Mouse (Mus musculus) hindbrain, postnatal 0 days (tissue): Measurements from ENCODE around the gene Nrxn1. TPM values are rescaled to one million over a fixed set of nuclear protein-coding genes. Genes with fewer than 3 reads are reported as not detected.

Experiments
- ATAC-seq: fragments of 200-750 bp; cut with Nextera tagmentation; 2 replicates; pipeline ENCODE4 v1.8.0; 2017; ENCODE audit warnings: mild to moderate bottlenecking, moderate TSS enrichment, moderate library complexity
- DNase-seq: peaks from one replicate; pipeline ENCODE4 v3.0.0-alpha.2; 2015; ENCODE audit warnings: low spot score
- H3K27ac ChIP-seq: fragments of 300-500 bp; sonication (generic); 2 replicates; pipeline ENCODE4 v1.5.1; 2014; ENCODE audit warnings: mild to moderate bottlenecking
- H3K27me3 ChIP-seq: fragments of 300-500 bp; sonication (generic); 2 replicates; pipeline ENCODE4 v1.6.1; 2014; ENCODE audit warnings: low read length, mixed read lengths; ENCODE audit not compliant: insufficient read depth
- H3K36me3 ChIP-seq: fragments of 300-500 bp; sonication (generic); 2 replicates; pipeline ENCODE4 v1.6.1; 2014; ENCODE audit warnings: low read length, mixed read lengths; ENCODE audit not compliant: insufficient read depth
- H3K4me1 ChIP-seq: fragments of 300-500 bp; sonication (generic); 2 replicates; pipeline ENCODE4 v1.6.1; 2014; ENCODE audit warnings: antibody characterized with exemption, low read length, mixed read lengths; ENCODE audit not compliant: insufficient read depth
- H3K4me2 ChIP-seq: fragments of 300-500 bp; sonication (generic); 2 replicates; pipeline ENCODE4 v1.6.1; 2014; ENCODE audit warnings: low read depth, mild to moderate bottlenecking, low read length, moderate library complexity, mixed read lengths
- H3K4me3 ChIP-seq: fragments of 300-500 bp; sonication (generic); 2 replicates; pipeline ENCODE4 v1.5.1; 2014; ENCODE audit warnings: low read length
- H3K9ac ChIP-seq: fragments of 300-500 bp; sonication (generic); replicated peaks from 2 replicates; pipeline ENCODE4 v1.6.1; 2014; ENCODE audit warnings: mild to moderate bottlenecking, low read length, moderate library complexity, mixed read lengths
- H3K9me3 ChIP-seq: fragments of 300-500 bp; sonication (generic); 2 replicates; pipeline ENCODE4 v1.6.1; 2016; ENCODE audit warnings: low read length, mixed read lengths
- CTCF ChIP-seq: IDR thresholded peaks from 2 replicates; pipeline ENCODE4 v1.5.1; 2016; ENCODE audit warnings: antibody characterized with exemption, control low read depth, low read depth
- WGBS: fragments of 180-500 bp; shearing (Covaris S2); extraction: QIAGEN DNeasy Blood & Tissue Kit; methylation state at CpG from one replicate; pipeline ENCODE4 v1.1.7; 2014; 5-methylcytosine and 5-hydroxymethylcytosine counted together
- polyA plus RNA-seq: library from polyadenylated mRNA; unstranded; fragments of >200 nt; fragmentation: Nextera tagmentation; extraction: Ambion mirVana; gene quantifications from 2 replicates; pipeline ENCODE4 v1.2.1, GENCODE M21; 2015
- total RNA-seq: library from RNA; depleted of rRNA; stranded (reverse); fragments of >200 nt; gene quantifications from 2 replicates; pipeline ENCODE4 v1.2.3, GENCODE M21; 2014

Gene Nrxn1
- total and polyA plus RNA-seq, 2 experiments from 2014 or later = 217 to 487 TPM

GRCm38 (mm10) chr17:90912341-90912740 is 180.5 kb downstream of the Nrxn1 start:
- Histone ChIP-seq H3K27ac (no peak overlapping the region), H3K9me3 (no peaks in the 10 kb centered on the region), H3K36me3 (no peaks in the 10 kb centered on the region), H3K4me2 (no peak overlapping the region), H3K27me3 (no peaks in the 10 kb centered on the region), H3K4me1 (no peaks in the 10 kb centered on the region), H3K9ac (no peak overlapping the region), H3K4me3 (no peak overlapping the region)
- no peak for ATAC-seq
- TF ChIP-seq CTCF = no peak
- DNase-seq = no peak

- ATAC-seq = no peak
- 59% methylated on average over 6 of the region's 6 CpGs for WGBS
Observed at GRCm38 (mm10) chr17:90906118-90907093, 186.5 kb downstream of the Nrxn1 start.

GRCm38 (mm10) chr17:90905143-90905542 is 187.7 kb downstream of the Nrxn1 start:
- Histone ChIP-seq H3K27ac (no peak overlapping the region), H3K36me3 (no peaks in the 10 kb centered on the region), H3K4me2 (no peak overlapping the region), H3K4me3 (no peak overlapping the region), H3K4me1 (no peaks in the 10 kb centered on the region), H3K9me3 (no peaks in the 10 kb centered on the region), H3K9ac (no peak overlapping the region), H3K27me3 (no peaks in the 10 kb centered on the region)
- TF ChIP-seq CTCF = no peak
- no peak for DNase-seq
- 74% methylated on average over 5 of the region's 5 CpGs for WGBS
- ATAC-seq = no peak

More at GRCm38 (mm10) chr17:90906118-90907093, 186.5 kb downstream of the Nrxn1 start:
- DNase-seq = no peak
- no peak for TF ChIP-seq CTCF
- H3K4me2 ChIP-seq = no peak overlapping the region
- H3K36me3 ChIP-seq = no peaks in the 10 kb centered on the region
- no peak overlapping the region for H3K9ac ChIP-seq
- no peaks in the 10 kb centered on the region for H3K9me3 ChIP-seq
- H3K4me1 ChIP-seq = no peaks in the 10 kb centered on the region
- no peak overlapping the region for H3K4me3 ChIP-seq
- no peak overlapping the region for H3K27ac ChIP-seq
- H3K27me3 ChIP-seq = no peaks in the 10 kb centered on the region

GRCm38 (mm10) chr17:90892327-90893259 is 200.3 kb downstream of the Nrxn1 start:
- no peak overlapping the region for H3K4me3 ChIP-seq

GRCm38 (mm10) chr17:90891711-90892110 is 201.2 kb downstream of the Nrxn1 start:
- Histone ChIP-seq H3K4me3 (no peak overlapping the region), H3K4me1 (peaks cover 4% of the 10 kb centered on the region; the same call in 1 of the 2 replicates), H3K4me2 (no peak overlapping the region), H3K27ac (peak overlapping the region; percentile 22; the same call in 1 of the 2 replicates), H3K9me3 (no peaks in the 10 kb centered on the region), H3K36me3 (no peaks in the 10 kb centered on the region), H3K9ac (no peak overlapping the region), H3K27me3 (no peaks in the 10 kb centered on the region)
- ATAC-seq = no peak
- no peak for TF ChIP-seq CTCF
- no peak for DNase-seq
- WGBS = 57% methylated on average over 1 of the region's 1 CpGs

More at GRCm38 (mm10) chr17:90892327-90893259, 200.3 kb downstream of the Nrxn1 start:
- WGBS = 43% methylated on average over 4 of the region's 4 CpGs
- no peaks in the 10 kb centered on the region for H3K9me3 ChIP-seq
- no peak overlapping the region for H3K9ac ChIP-seq
- peak; percentile 78 for DNase-seq
- ATAC-seq = peak; percentile 94
- TF ChIP-seq CTCF = no peak
- no peak overlapping the region for H3K4me2 ChIP-seq
- H3K4me1 ChIP-seq = peaks cover 4% of the 10 kb centered on the region; the same call in 1 of the 2 replicates
- no peaks in the 10 kb centered on the region for H3K27me3 ChIP-seq
- H3K27ac ChIP-seq = peak overlapping the region; percentile 66; the same call in 1 of the 2 replicates
- H3K36me3 ChIP-seq = no peaks in the 10 kb centered on the region

GRCm38 (mm10) chr17:90857225-90857624 is 235.6 kb downstream of the Nrxn1 start:
- no peak for DNase-seq
- H3K27ac ChIP-seq = no peak overlapping the region
- H3K4me3 ChIP-seq = no peak overlapping the region
- no peaks in the 10 kb centered on the region for H3K9me3 ChIP-seq
- H3K27me3 ChIP-seq = no peaks in the 10 kb centered on the region
- H3K4me2 ChIP-seq = no peak overlapping the region
- no peak overlapping the region for H3K9ac ChIP-seq
- WGBS = 50% methylated on average over 2 of the region's 2 CpGs
- H3K36me3 ChIP-seq = no peaks in the 10 kb centered on the region
- ATAC-seq = no peak
- no peak for TF ChIP-seq CTCF
- H3K4me1 ChIP-seq = no peaks in the 10 kb centered on the region
